Mouse (Mus musculus) CH12F3 (cell line): ENCODE measurements around the gene Cyb561a3.

Experiments
- in situ Hi-C: fragments of 300-500 bp; cut with MboI; formaldehyde crosslinking; loops from 2 replicates; pipeline ENCODE4 v1.14.3; 2020; ENCODE audit warnings: low sequenced_read_pairs

Cyb561a3 gene

GRCm38 (mm10) chr19:10589127-10589857 lies 12.3 kb downstream of the Cyb561a3 start:
- in situ Hi-C loops: no loop called here

GRCm38 (mm10) chr19:10590301-10590700 lies 13.3 kb downstream of the Cyb561a3 start:
- in situ Hi-C loops: no loop called here

- in situ Hi-C loops: no loop called here
Measured at GRCm38 (mm10) chr19:10591659-10592377, 14.8 kb downstream of the Cyb561a3 start.

GRCm38 (mm10) chr19:10598188-10598587 lies 21.2 kb downstream of the Cyb561a3 start:
- in situ Hi-C loops: no loop called here

- in situ Hi-C loops: no loop called here
Measured at GRCm38 (mm10) chr19:10599648-10600047, 22.7 kb downstream of the Cyb561a3 start.

- in situ Hi-C loops: no loop called here
Measured at GRCm38 (mm10) chr19:10602247-10602769, 25.3 kb downstream of the Cyb561a3 start.

- in situ Hi-C loops: no loop called here
Measured at GRCm38 (mm10) chr19:10602787-10603186, 25.8 kb downstream of the Cyb561a3 start.

GRCm38 (mm10) chr19:10603660-10604523 lies 26.9 kb downstream of the Cyb561a3 start:
- in situ Hi-C loops: no loop called here

- in situ Hi-C loops: no loop called here
Measured at GRCm38 (mm10) chr19:10604534-10604933, 27.6 kb downstream of the Cyb561a3 start.

GRCm38 (mm10) chr19:10605293-10605900 lies 28.4 kb downstream of the Cyb561a3 start, which contains the start of the genes Ddb1 and Tkfc:
Ddb1 (plus strand) TSS chr19:10605327.
Tkfc (minus strand) TSS chr19:10605654.
- in situ Hi-C loops: no loop called here

- in situ Hi-C loops: no loop called here
Measured at GRCm38 (mm10) chr19:10605901-10606622, 29.1 kb downstream of the Cyb561a3 start.

GRCm38 (mm10) chr19:10608573-10609240 lies 31.7 kb downstream of the Cyb561a3 start:
- in situ Hi-C loops: no loop called here

- in situ Hi-C loops: no loop called here
Measured at GRCm38 (mm10) chr19:10634106-10634871, 57.3 kb downstream of the Cyb561a3 start, which contains the start of gene Vwce. Vwce (plus strand) TSS chr19:10634213.

- in situ Hi-C loops: no loop called here
Measured at GRCm38 (mm10) chr19:10634872-10635318, 57.9 kb downstream of the Cyb561a3 start.

GRCm38 (mm10) chr19:10637840-10638239 lies 60.9 kb downstream of the Cyb561a3 start:
- in situ Hi-C loops: no loop called here

- in situ Hi-C loops: no loop called here
Measured at GRCm38 (mm10) chr19:10640080-10640479, 63.1 kb downstream of the Cyb561a3 start.

- in situ Hi-C loops: no loop called here
Measured at GRCm38 (mm10) chr19:10640589-10641378, 63.8 kb downstream of the Cyb561a3 start.
